Mouse (Mus musculus) forebrain, embryonic 11.5 days (tissue): Measurements from ENCODE around the gene Ly6g5c. TPM values are rescaled to one million over a fixed set of nuclear protein-coding genes. Genes with fewer than 3 reads are reported as not detected.
A peak's percentile ranks its signal among the peaks of the same experiment; 100 is the strongest.

Experiments used
- ATAC-seq: fragments of 200-750 bp; cut with Nextera tagmentation; replicated peaks from 2 replicates; pipeline ENCODE4 v1.8.0; 2017; ENCODE audit warnings: moderate TSS enrichment; ENCODE audit not compliant: low FRiP score
- DNase-seq: peaks from one replicate; pipeline ENCODE4 v3.0.0-alpha.2; 2017; ENCODE audit warnings: low spot score
- H3K27ac ChIP-seq: fragments of 300-500 bp; sonication (generic); 2 replicates; pipeline ENCODE4 v1.5.1; 2014; ENCODE audit warnings: low read depth, low read length
- H3K27me3 ChIP-seq: fragments of 300-500 bp; sonication (generic); 2 replicates; pipeline ENCODE4 v1.6.1; 2014; ENCODE audit warnings: mild to moderate bottlenecking, low read length, mixed read lengths; ENCODE audit not compliant: control insufficient read depth, insufficient read depth
- H3K36me3 ChIP-seq: fragments of 300-500 bp; sonication (generic); 2 replicates; pipeline ENCODE4 v1.6.1; 2014; ENCODE audit warnings: mild to moderate bottlenecking, low read length, moderate library complexity, mixed read lengths; ENCODE audit not compliant: control insufficient read depth, insufficient read depth
- H3K4me1 ChIP-seq: fragments of 300-500 bp; sonication (generic); replicated peaks from 2 replicates; pipeline ENCODE4 v1.6.1; 2014; ENCODE audit warnings: low read length, mixed read lengths; ENCODE audit not compliant: control insufficient read depth, insufficient read depth
- H3K4me2 ChIP-seq: fragments of 300-500 bp; sonication (generic); 2 replicates; pipeline ENCODE4 v1.6.1; 2014; ENCODE audit warnings: low read depth, mild to moderate bottlenecking, low read length, moderate library complexity, mixed read lengths; ENCODE audit not compliant: severe bottlenecking
- H3K4me3 ChIP-seq: fragments of 300-500 bp; sonication (generic); 2 replicates; pipeline ENCODE4 v1.5.1; 2014; ENCODE audit warnings: low read depth, low read length
- H3K9ac ChIP-seq: fragments of 300-500 bp; sonication (generic); 2 replicates; pipeline ENCODE4 v1.6.1; 2014; ENCODE audit warnings: low read length
- H3K9me3 ChIP-seq: fragments of 300-500 bp; sonication (generic); 2 replicates; pipeline ENCODE4 v1.6.1; 2016; ENCODE audit warnings: low read length, mixed read lengths; ENCODE audit not compliant: control insufficient read depth
- WGBS: fragments of 180-500 bp; shearing (Covaris S2); extraction: QIAGEN DNeasy Blood & Tissue Kit; methylation state at CpG from one replicate; pipeline ENCODE4 v1.1.7; 2014; 5-methylcytosine and 5-hydroxymethylcytosine counted together
- polyA plus RNA-seq: library from polyadenylated mRNA; unstranded; fragments of >200 nt; fragmentation: Nextera tagmentation; extraction: Ambion mirVana; gene quantifications from 2 replicates; pipeline ENCODE4 v1.2.1, GENCODE M21; 2014

The Ly6g5c gene
- polyA plus RNA-seq, 1 experiment from 2014 or later, result not detected

DNA sequence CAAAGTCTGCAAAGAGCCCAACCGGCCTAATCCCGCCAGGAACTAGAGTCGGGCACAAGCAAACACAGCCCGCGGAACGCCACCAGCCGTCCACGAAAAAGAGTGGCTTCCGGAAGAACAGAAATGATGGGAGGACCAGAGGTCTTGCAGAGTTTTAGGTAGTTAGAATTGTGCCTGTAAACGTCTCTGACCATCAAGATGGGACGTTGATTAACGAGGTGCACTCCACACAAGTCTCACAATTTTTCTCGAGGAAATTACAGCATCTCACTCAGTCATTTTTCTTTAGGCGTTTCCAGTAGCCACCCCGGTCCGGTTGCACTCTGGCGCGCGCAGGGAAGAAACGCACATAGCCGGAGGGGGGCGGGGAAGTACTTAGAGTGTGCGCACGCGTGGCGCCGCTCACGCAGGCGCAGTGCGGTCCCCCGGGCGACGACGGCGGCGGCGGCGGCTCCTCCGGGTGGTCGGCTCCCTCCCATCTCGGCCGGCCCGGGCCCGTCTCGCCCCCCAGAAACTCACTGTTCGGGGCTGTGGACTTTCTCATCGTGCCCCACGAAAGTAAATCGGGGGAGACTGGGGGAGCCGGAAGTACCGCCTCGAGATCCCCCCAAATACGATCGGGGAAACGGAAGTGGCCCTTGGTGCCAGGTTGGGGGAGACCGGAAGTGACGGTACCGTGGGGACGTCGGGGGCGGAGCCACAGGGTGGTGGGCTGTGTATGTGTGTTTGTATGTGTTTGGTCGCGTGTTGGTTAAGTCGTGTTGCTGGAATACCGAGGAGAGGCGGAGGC, 26.9 kb downstream of the Ly6g5c start, which contains the start of gene Bag6:
Gene Bag6 (plus strand): TSS at position 378 of the 790 bp plus-strand sequence.
- H3K27ac ChIP-seq, result peak within 1 kb of the TSS; percentile 92
- H3K9me3 ChIP-seq, result no peaks in the 10 kb centered on the region
- H3K27me3 ChIP-seq, result no peaks in the 10 kb centered on the region
- under 1% methylated on average over 66 of the region's 66 CpGs for WGBS
- DNase-seq, result peak; percentile 97
- peak within 1 kb of the TSS; percentile 71 for H3K4me2 ChIP-seq
- ATAC-seq, result peak; percentile 93
- H3K36me3 ChIP-seq, result peaks cover 11% of the 10 kb centered on the region; the same call in 1 of the 2 replicates
- H3K4me3 ChIP-seq, result peak within 1 kb of the TSS; percentile 82
- peaks cover 3% of the 10 kb centered on the region for H3K4me1 ChIP-seq
- H3K9ac ChIP-seq, result peak within 1 kb of the TSS; percentile 77

DNA sequence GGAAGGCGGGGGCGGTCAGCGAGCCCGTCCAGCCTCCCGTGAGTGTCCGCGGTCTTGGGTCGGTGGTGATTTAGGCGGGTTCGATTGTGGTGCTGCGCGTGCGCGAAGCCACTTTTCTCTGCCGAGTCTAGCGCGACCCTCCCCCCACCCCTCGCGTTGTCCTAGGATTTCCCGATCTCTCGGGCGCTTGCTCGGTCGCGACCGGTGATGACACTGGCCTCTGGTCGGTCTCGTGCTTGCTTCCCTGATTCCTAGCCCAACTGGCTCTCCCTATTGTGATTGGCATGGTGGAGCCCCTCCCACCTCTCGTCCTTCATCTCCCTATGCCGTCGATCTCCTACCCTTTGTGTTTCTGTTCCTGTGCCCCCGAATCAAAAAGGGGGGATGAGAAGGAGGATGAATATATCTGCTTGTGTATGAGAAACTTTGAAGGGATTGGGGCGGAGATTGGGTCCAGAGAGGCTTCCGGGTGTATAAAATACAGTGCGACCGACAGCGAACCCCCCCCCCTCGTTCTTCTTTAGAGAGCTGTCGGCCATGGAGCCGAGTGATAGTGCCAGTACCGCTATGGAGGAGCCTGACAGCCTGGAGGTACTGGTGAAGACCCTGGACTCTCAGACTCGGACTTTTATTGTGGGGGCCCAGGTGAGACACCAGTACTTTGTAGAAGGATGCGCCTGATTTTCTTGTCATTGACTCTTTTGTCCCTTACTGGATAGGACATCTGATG, 27.7 kb downstream of the Ly6g5c start:
- DNase-seq (no peak), ATAC-seq (peak; percentile 66)
- 1% methylated on average over 42 of the region's 43 CpGs for WGBS
- Histone ChIP-seq H3K27me3 (no peaks in the 10 kb centered on the region), H3K9ac (peak overlapping the region; percentile 77), H3K4me2 (peak overlapping the region; percentile 71), H3K4me1 (peaks cover 3% of the 10 kb centered on the region), H3K4me3 (peak overlapping the region; percentile 82), H3K36me3 (peaks cover 11% of the 10 kb centered on the region; the same call in 1 of the 2 replicates), H3K27ac (peak overlapping the region; percentile 92), H3K9me3 (no peaks in the 10 kb centered on the region)

DNA sequence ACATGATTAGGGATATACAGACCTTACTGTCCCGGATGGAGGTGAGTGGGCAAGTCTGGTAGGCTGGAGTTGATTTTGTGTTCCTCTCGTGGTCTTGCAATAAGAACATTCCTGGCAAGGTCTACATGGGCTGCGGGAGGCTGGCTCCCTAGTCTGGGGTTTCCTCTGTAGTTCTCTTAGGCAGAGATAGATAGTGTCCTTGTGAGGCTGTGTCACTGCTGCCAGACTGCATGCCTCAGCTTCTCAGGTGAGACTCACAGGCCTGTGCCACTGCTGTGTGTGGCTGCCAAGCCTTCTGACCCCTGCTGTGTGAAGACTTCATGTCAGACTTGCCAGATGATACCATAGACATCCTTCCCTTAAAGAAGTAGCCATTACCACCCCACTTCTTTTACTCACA, 31.2 kb downstream of the Ly6g5c start:
- Histone ChIP-seq H3K9me3 (no peaks in the 10 kb centered on the region), H3K9ac (no peak overlapping the region), H3K4me2 (no peak overlapping the region), H3K27me3 (no peaks in the 10 kb centered on the region), H3K27ac (no peak overlapping the region), H3K4me1 (peaks cover 3% of the 10 kb centered on the region), H3K36me3 (peaks cover 37% of the 10 kb centered on the region), H3K4me3 (no peak overlapping the region)
- ATAC-seq (no peak), DNase-seq (no peak)
- WGBS, result 98% methylated on average over 3 of the region's 3 CpGs

DNA sequence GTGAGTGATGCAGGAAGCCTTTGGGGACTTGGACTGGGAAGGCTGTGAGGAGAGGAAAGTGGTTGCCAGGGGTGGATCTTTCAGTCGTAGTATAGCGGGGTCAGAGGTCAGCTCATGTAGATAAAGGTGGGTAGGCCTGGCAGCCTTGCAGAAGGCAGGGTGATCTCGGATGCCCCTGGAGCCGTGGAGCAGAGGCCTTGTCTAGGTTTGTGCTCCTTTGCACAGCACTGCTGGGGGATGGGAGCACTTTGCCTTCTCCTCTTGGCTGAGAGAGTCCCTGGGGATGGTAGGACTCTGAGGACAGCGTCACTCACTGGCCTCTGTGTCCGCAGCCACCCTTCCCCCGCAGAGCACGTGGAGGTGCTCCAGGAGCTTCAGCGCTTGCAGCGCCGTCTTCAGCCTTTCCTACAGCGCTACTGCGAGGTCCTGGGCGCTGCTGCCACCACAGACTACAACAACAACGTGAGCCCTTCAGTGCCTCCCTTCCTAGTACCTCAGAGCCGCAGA, 32.5 kb downstream of the Ly6g5c start:
- Histone ChIP-seq H3K27me3 (no peaks in the 10 kb centered on the region), H3K36me3 (peaks cover 50% of the 10 kb centered on the region), H3K4me2 (no peak overlapping the region), H3K9ac (no peak overlapping the region), H3K4me3 (no peak overlapping the region), H3K9me3 (no peaks in the 10 kb centered on the region), H3K27ac (no peak overlapping the region), H3K4me1 (peaks cover 3% of the 10 kb centered on the region)
- ATAC-seq, result no peak
- 84% methylated on average over 16 of the region's 16 CpGs for WGBS
- peak; percentile 55 for DNase-seq

DNA sequence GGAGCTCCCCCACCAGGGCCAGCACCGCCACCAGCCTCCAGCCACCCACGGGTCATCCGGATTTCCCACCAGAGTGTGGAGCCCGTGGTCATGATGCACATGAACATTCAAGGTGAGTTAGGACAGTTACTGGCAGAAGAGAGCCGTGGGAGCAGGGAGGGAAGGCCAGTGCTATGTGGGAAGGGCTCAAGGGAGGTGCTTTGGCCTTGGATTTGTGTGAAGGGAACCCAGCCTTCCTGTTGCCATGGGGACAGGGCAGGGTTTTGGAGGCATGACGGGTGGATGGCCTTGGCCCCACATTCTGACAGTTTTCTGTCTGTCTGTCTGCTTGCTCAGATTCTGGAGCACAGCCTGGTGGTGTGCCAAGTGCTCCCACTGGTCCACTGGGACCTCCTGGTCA, 33.9 kb downstream of the Ly6g5c start:
- no peaks in the 10 kb centered on the region for H3K9me3 ChIP-seq
- H3K4me1 ChIP-seq, result no peaks in the 10 kb centered on the region; the same call in 1 of the 2 replicates
- WGBS, result 89% methylated on average over 6 of the region's 6 CpGs
- DNase-seq (no peak), ATAC-seq (no peak)
- H3K4me2 ChIP-seq, result no peak overlapping the region
- peaks cover 55% of the 10 kb centered on the region for H3K36me3 ChIP-seq
- no peak overlapping the region for H3K27ac ChIP-seq
- H3K9ac ChIP-seq, result no peak overlapping the region
- H3K4me3 ChIP-seq, result no peak overlapping the region
- no peaks in the 10 kb centered on the region for H3K27me3 ChIP-seq

DNA sequence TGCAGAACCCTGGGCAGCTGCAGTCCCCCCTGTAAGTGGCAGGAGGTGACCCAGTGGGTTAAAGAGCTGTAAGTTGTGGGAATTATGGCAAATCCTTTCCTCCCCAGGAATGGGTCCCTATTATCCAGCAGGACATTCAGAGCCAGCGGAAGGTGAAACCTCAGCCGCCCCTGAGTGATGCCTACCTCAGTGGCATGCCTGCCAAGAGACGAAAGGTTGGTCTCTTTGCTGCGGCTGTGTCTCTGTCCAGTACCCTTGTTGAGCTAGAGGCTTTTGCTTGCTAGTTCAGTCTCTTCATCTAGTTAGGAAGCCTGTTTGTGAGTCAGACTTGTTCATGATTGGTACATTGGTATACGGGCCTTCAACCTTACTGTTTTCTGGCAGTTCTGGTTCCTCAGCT, 38.1 kb downstream of the Ly6g5c start:
- Histone ChIP-seq H3K4me2 (no peak overlapping the region), H3K9ac (no peak overlapping the region), H3K9me3 (no peaks in the 10 kb centered on the region), H3K27ac (no peak overlapping the region), H3K4me3 (no peak overlapping the region), H3K36me3 (peaks cover 59% of the 10 kb centered on the region), H3K27me3 (no peaks in the 10 kb centered on the region), H3K4me1 (no peaks in the 10 kb centered on the region)
- ATAC-seq (no peak), DNase-seq (no peak)
- 89% methylated on average over 5 of the region's 5 CpGs for WGBS

DNA sequence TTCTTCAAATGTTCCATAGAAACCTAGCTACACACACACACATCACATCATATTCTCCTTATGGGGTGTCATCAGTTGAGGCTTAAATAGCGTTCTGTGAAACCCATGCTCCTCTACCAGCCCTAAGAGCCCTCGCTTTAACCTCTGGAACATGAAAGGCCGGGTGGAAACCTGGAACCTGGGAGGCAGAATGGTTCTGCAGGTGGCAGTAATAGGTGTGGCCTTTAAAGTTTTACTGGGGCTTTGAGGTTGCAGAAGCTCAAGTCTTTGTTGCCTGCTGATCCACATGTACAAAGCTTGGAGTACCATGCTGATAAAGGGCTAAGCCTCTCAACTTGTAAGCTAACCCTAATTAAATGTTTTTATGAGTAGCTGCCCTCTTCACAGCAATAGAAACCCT, 39.3 kb downstream of the Ly6g5c start:
- Histone ChIP-seq H3K9me3 (no peaks in the 10 kb centered on the region), H3K27ac (no peak overlapping the region), H3K27me3 (no peaks in the 10 kb centered on the region), H3K4me3 (no peak overlapping the region), H3K4me2 (no peak overlapping the region), H3K4me1 (no peaks in the 10 kb centered on the region), H3K9ac (no peak overlapping the region), H3K36me3 (peaks cover 58% of the 10 kb centered on the region)
- DNase-seq (no peak), ATAC-seq (no peak)
- WGBS, result 65% methylated on average over 3 of the region's 3 CpGs

DNA sequence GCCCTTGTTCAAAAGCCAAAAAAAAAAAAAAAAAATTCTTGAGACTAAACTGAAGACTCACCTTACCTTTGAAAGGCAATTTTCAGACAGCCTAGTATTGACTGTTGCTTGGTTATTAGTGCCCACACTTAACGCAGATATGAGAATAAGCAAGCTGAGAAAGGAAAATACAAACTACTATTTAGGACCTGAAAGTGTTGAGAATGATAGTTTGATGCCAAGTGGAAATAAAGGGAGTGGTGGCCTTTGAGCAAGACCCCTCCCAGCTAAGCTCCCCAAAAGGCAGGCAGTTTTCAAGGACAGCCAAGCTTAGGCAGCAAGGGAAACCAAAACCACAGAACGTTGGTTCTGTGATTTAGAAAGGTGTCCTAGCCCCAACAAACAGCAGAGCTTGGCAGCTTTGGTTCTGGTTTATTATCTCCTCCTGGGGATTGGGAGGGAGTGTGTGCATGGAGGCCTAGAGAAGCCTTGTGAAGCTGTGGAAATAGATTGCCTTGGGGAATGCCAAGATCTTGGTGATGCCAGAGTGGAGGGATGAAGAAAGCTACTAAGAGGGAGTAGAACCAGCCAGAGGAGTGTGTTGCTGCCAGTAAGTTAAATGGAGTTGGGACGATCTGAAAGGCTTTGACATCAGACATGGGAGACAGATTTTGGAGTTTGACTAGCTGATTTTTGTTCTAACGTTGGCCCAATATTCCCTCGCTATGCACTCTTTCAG, 40.0 kb downstream of the Ly6g5c start:
- H3K27ac ChIP-seq, result 0 out of 2 replicates have a peak overlapping the region, but pooled peaks have one; percentile 6
- H3K4me2 ChIP-seq, result no peak overlapping the region
- WGBS, result 70% methylated on average over 5 of the region's 5 CpGs
- H3K9ac ChIP-seq, result no peak overlapping the region
- H3K4me1 ChIP-seq, result no peaks in the 10 kb centered on the region
- H3K27me3 ChIP-seq, result no peaks in the 10 kb centered on the region
- peaks cover 58% of the 10 kb centered on the region for H3K36me3 ChIP-seq
- no peak for ATAC-seq
- H3K9me3 ChIP-seq, result no peaks in the 10 kb centered on the region
- no peak overlapping the region for H3K4me3 ChIP-seq
- DNase-seq, result no peak
